Mouse (Mus musculus): ENCODE data around the gene Srsf5.

GRCm38 (mm10) chr12:80928881-80929280, 16.4 kb upstream of the Srsf5 start:
- no peak for TF ChIP-seq CTCF (conservative IDR thresholded peaks at IDR 0.05; ENCODE audit: low read length)
- no peak for TF ChIP-seq NANOG (IDR thresholded peaks at IDR 0.05; ENCODE audit: borderline replicate concordance, low read length)
- TF ChIP-seq POU5F1 (IDR thresholded peaks at IDR 0.05; ENCODE audit: borderline replicate concordance, low read length) = no peak

All from E14TG2a.4 (cell line).